Mouse (Mus musculus) stomach, embryonic 14.5 days (tissue): ENCODE results near the gene Hps3. TPM values are rescaled to one million over a fixed set of nuclear protein-coding genes. Genes with fewer than 3 reads are reported as not detected.
"Not testable (repeated sequence)": the region's sequence is repeated elsewhere in the genome, so short reads cannot be mapped to it uniquely, and the experiment has no call there.

Experiments used
- ATAC-seq: fragments of 200-750 bp; cut with Nextera tagmentation; 2 replicates; pipeline ENCODE4 v1.8.0; 2017; ENCODE audit warnings: low read depth, moderate TSS enrichment; ENCODE audit not compliant: insufficient number of reproducible peaks, insufficient read depth, low FRiP score
- H3K27ac ChIP-seq: fragments of 300-500 bp; sonication (generic); 2 replicates; pipeline ENCODE4 v1.5.1; 2014; ENCODE audit warnings: mild to moderate bottlenecking, low read length, moderate library complexity, mixed read lengths
- H3K27me3 ChIP-seq: fragments of 300-500 bp; sonication (generic); 2 replicates; pipeline ENCODE4 v1.6.1; 2014; ENCODE audit warnings: low read length, control low read depth, mixed read lengths; ENCODE audit not compliant: control insufficient read depth, insufficient read depth
- H3K36me3 ChIP-seq: fragments of 300-500 bp; sonication (generic); 2 replicates; pipeline ENCODE4 v1.6.1; 2014; ENCODE audit warnings: mild to moderate bottlenecking, control low read depth, low read length, moderate library complexity, mixed read lengths; ENCODE audit not compliant: control insufficient read depth, insufficient read depth
- H3K4me1 ChIP-seq: fragments of 300-500 bp; sonication (generic); 2 replicates; pipeline ENCODE4 v1.6.1; 2014; ENCODE audit warnings: low read length, control low read depth, mixed read lengths; ENCODE audit not compliant: control insufficient read depth, insufficient read depth
- H3K4me2 ChIP-seq: fragments of 300-500 bp; sonication (generic); replicated peaks from 2 replicates; pipeline ENCODE4 v1.6.1; 2014; ENCODE audit warnings: low read depth, low read length, control low read depth
- H3K4me3 ChIP-seq: fragments of 300-500 bp; sonication (generic); 2 replicates; pipeline ENCODE4 v1.5.1; 2014; ENCODE audit warnings: low read depth, low read length, control low read depth
- H3K9ac ChIP-seq: fragments of 300-500 bp; sonication (generic); replicated peaks from 2 replicates; pipeline ENCODE4 v1.6.1; 2014; ENCODE audit warnings: low read depth, mild to moderate bottlenecking, control low read depth, low read length, moderate library complexity, mixed read lengths
- H3K9me3 ChIP-seq: fragments of 300-500 bp; sonication (generic); 2 replicates; pipeline ENCODE4 v1.6.1; 2016; ENCODE audit warnings: low read depth, low read length, control low read depth; ENCODE audit not compliant: control insufficient read depth
- WGBS: fragments of 180-500 bp; shearing (Covaris S2); extraction: QIAGEN DNeasy Blood & Tissue Kit; methylation state at CpG from one replicate; pipeline ENCODE4 v1.1.7; 2014; 5-methylcytosine and 5-hydroxymethylcytosine counted together
- polyA plus RNA-seq: library from polyadenylated mRNA; unstranded; fragments of >200 nt; fragmentation: Nextera tagmentation; extraction: Ambion mirVana; gene quantifications from 2 replicates; pipeline ENCODE4 v1.2.1, GENCODE M21; 2014

Gene Hps3
- 10.7 and 11.6 TPM in 2 replicates for polyA plus RNA-seq

- Histone ChIP-seq H3K4me3 (peak within 1 kb of the TSS; percentile 69), H3K4me2 (peak within 1 kb of the TSS; percentile 68), H3K4me1 (0 out of 2 replicates have a peak, but pooled peaks cover 5% of the 10 kb centered on the region), H3K36me3 (no peaks in the 10 kb centered on the region), H3K27me3 (no peaks in the 10 kb centered on the region), H3K9me3 (no peaks in the 10 kb centered on the region), H3K9ac (peak within 1 kb of the TSS; percentile 12; the same call in 1 of the 2 replicates), H3K27ac (no peak within 1 kb of the TSS)
- under 1% methylated on average over 47 of the region's 47 CpGs for WGBS
- ATAC-seq: peak; percentile 98
Measured at GRCm38 (mm10) chr3:20034719-20035404, at the start of gene Hps3. Hps3 (minus strand) TSS chr3:20035315.

- H3K27ac ChIP-seq: no peak overlapping the region
- no peaks in the 10 kb centered on the region for H3K27me3 ChIP-seq
- H3K9me3 ChIP-seq: no peaks in the 10 kb centered on the region
- peaks cover 7% of the 10 kb centered on the region; the same call in 1 of the 2 replicates for H3K36me3 ChIP-seq
- no peak overlapping the region for H3K4me3 ChIP-seq
- ATAC-seq: no peak
- H3K4me2 ChIP-seq: no peak overlapping the region
- no peaks in the 10 kb centered on the region for H3K4me1 ChIP-seq
- no peak overlapping the region for H3K9ac ChIP-seq
- 80% methylated on average over 3 of the region's 3 CpGs for WGBS
Measured at GRCm38 (mm10) chr3:20082161-20082560, 47.0 kb upstream of the Hps3 start.

- peaks cover 10% of the 10 kb centered on the region for H3K36me3 ChIP-seq
- H3K4me3 ChIP-seq: no peak overlapping the region
- ATAC-seq: no peak
- no peak overlapping the region for H3K9ac ChIP-seq
- H3K4me2 ChIP-seq: no peak overlapping the region
- no peaks in the 10 kb centered on the region for H3K4me1 ChIP-seq
- 75% methylated on average over 11 of the region's 11 CpGs for WGBS
- H3K9me3 ChIP-seq: no peaks in the 10 kb centered on the region
- no peaks in the 10 kb centered on the region for H3K27me3 ChIP-seq
- H3K27ac ChIP-seq: no peak overlapping the region
Measured at GRCm38 (mm10) chr3:20076145-20077053, 41.3 kb upstream of the Hps3 start.

- Histone ChIP-seq H3K27me3 (no peaks in the 10 kb centered on the region), H3K4me2 (peak overlapping the region; percentile 59), H3K4me1 (peaks cover 5% of the 10 kb centered on the region; the same call in 1 of the 2 replicates), H3K9me3 (no peaks in the 10 kb centered on the region), H3K36me3 (peaks cover 7% of the 10 kb centered on the region), H3K9ac (0 out of 2 replicates have a peak overlapping the region, but pooled peaks have one; percentile 10), H3K4me3 (peak overlapping the region; percentile 70), H3K27ac (no peak overlapping the region)
- no peak for ATAC-seq
- WGBS: under 1% methylated on average over 7 of the region's 9 CpGs
Measured at GRCm38 (mm10) chr3:20058197-20058541, 23.1 kb upstream of the Hps3 start.

- H3K27me3 ChIP-seq: no peaks in the 10 kb centered on the region
- H3K4me2 ChIP-seq: peak within 1 kb of the TSS; percentile 59
- peak within 1 kb of the TSS; percentile 70 for H3K4me3 ChIP-seq
- H3K27ac ChIP-seq: peak within 1 kb of the TSS; percentile 33; the same call in 1 of the 2 replicates
- peaks cover 5% of the 10 kb centered on the region; the same call in 1 of the 2 replicates for H3K4me1 ChIP-seq
- H3K36me3 ChIP-seq: peaks cover 4% of the 10 kb centered on the region
- no peaks in the 10 kb centered on the region for H3K9me3 ChIP-seq
- peak; percentile 100 for ATAC-seq
- under 1% methylated on average over 53 of the region's 54 CpGs for WGBS
- peak within 1 kb of the TSS; percentile 50 for H3K9ac ChIP-seq
Measured at GRCm38 (mm10) chr3:20057306-20058196, 22.4 kb upstream of the Hps3 start, which contains the start of gene Hltf. Hltf (plus strand) TSS chr3:20057811.

GRCm38 (mm10) chr3:20044736-20045135, 9.6 kb upstream of the Hps3 start:
- not testable (repeated sequence) for H3K4me1 ChIP-seq, H3K4me3 ChIP-seq, H3K9ac ChIP-seq, ATAC-seq, H3K27me3 ChIP-seq, H3K27ac ChIP-seq, H3K36me3 ChIP-seq, H3K4me2 ChIP-seq, H3K9me3 ChIP-seq
- WGBS: 64% methylated on average over 3 of the region's 3 CpGs

GRCm38 (mm10) chr3:20041461-20041860, 6.3 kb upstream of the Hps3 start:
- 92% methylated on average over 7 of the region's 7 CpGs for WGBS
- not testable (repeated sequence) for H3K4me3 ChIP-seq, H3K4me1 ChIP-seq, ATAC-seq, H3K4me2 ChIP-seq, H3K36me3 ChIP-seq, H3K27me3 ChIP-seq, H3K9me3 ChIP-seq, H3K9ac ChIP-seq, H3K27ac ChIP-seq

- Histone ChIP-seq H3K4me3 (no peak overlapping the region), H3K36me3 (no peaks in the 10 kb centered on the region), H3K4me2 (no peak overlapping the region), H3K27me3 (no peaks in the 10 kb centered on the region), H3K27ac (no peak overlapping the region), H3K4me1 (0 out of 2 replicates have a peak, but pooled peaks cover 5% of the 10 kb centered on the region), H3K9ac (no peak overlapping the region), H3K9me3 (no peaks in the 10 kb centered on the region)
- ATAC-seq: no peak
- 80% methylated on average over 4 of the region's 4 CpGs for WGBS
Measured at GRCm38 (mm10) chr3:20036069-20036468, 954 bp upstream of the Hps3 start.
